Mouse (Mus musculus) heart, embryonic 13.5 days (tissue): ENCODE measurements around the gene Leng8. TPM values are rescaled to one million over a fixed set of nuclear protein-coding genes. Genes with fewer than 3 reads are reported as not detected.
A peak's percentile ranks its signal among the peaks of the same experiment; 100 is the strongest.
"Not testable (repeated sequence)": the region's sequence is repeated elsewhere in the genome, so short reads cannot be mapped to it uniquely, and the experiment has no call there.

Experiments used
- ATAC-seq: fragments of 200-750 bp; cut with Nextera tagmentation; 2 replicates; pipeline ENCODE4 v1.8.0; 2017; ENCODE audit warnings: moderate TSS enrichment; ENCODE audit not compliant: insufficient number of reproducible peaks, low FRiP score, low TSS enrichment; ENCODE audit errors: extremely low read depth
- H3K27ac ChIP-seq: fragments of 300-500 bp; sonication (generic); replicated peaks from 2 replicates; pipeline ENCODE4 v1.5.1; 2015; ENCODE audit warnings: moderate library complexity, mild to moderate bottlenecking, inconsistent platforms
- H3K27me3 ChIP-seq: fragments of 300-500 bp; sonication (generic); replicated peaks from 2 replicates; pipeline ENCODE4 v1.6.1; 2015; ENCODE audit warnings: mild to moderate bottlenecking, inconsistent platforms
- H3K36me3 ChIP-seq: fragments of 300-500 bp; sonication (generic); 2 replicates; pipeline ENCODE4 v1.6.1; 2015; ENCODE audit warnings: mild to moderate bottlenecking, inconsistent platforms
- H3K4me1 ChIP-seq: fragments of 300-500 bp; sonication (generic); 2 replicates; pipeline ENCODE4 v1.6.1; 2015; ENCODE audit warnings: inconsistent platforms
- H3K4me2 ChIP-seq: fragments of 300-500 bp; sonication (generic); 2 replicates; pipeline ENCODE4 v1.6.1; 2015; ENCODE audit warnings: inconsistent platforms, mild to moderate bottlenecking, moderate library complexity
- H3K4me3 ChIP-seq: fragments of 300-500 bp; sonication (generic); 2 replicates; pipeline ENCODE4 v1.5.1; 2015; ENCODE audit warnings: moderate library complexity, mild to moderate bottlenecking, inconsistent platforms
- H3K9ac ChIP-seq: fragments of 300-500 bp; sonication (generic); 2 replicates; pipeline ENCODE4 v1.6.1; 2015; ENCODE audit warnings: inconsistent platforms, mild to moderate bottlenecking, moderate library complexity
- H3K9me3 ChIP-seq: fragments of 300-500 bp; sonication (generic); 2 replicates; pipeline ENCODE4 v1.6.1; 2016; ENCODE audit warnings: inconsistent platforms
- WGBS: fragments of 180-500 bp; shearing (Covaris S2); methylation state at CpG from one replicate; pipeline ENCODE4 v1.1.7; 2015; ENCODE audit warnings: mixed read lengths; 5-methylcytosine and 5-hydroxymethylcytosine counted together
- polyA plus RNA-seq: library from polyadenylated mRNA; unstranded; fragments of >200 nt; fragmentation: Nextera tagmentation; extraction: Ambion mirVana; gene quantifications from 2 replicates; pipeline ENCODE4 v1.2.1, GENCODE M21; 2015

Leng8 gene
- polyA plus RNA-seq, 1 experiment from 2014 or later = 45.9 TPM

DNA sequence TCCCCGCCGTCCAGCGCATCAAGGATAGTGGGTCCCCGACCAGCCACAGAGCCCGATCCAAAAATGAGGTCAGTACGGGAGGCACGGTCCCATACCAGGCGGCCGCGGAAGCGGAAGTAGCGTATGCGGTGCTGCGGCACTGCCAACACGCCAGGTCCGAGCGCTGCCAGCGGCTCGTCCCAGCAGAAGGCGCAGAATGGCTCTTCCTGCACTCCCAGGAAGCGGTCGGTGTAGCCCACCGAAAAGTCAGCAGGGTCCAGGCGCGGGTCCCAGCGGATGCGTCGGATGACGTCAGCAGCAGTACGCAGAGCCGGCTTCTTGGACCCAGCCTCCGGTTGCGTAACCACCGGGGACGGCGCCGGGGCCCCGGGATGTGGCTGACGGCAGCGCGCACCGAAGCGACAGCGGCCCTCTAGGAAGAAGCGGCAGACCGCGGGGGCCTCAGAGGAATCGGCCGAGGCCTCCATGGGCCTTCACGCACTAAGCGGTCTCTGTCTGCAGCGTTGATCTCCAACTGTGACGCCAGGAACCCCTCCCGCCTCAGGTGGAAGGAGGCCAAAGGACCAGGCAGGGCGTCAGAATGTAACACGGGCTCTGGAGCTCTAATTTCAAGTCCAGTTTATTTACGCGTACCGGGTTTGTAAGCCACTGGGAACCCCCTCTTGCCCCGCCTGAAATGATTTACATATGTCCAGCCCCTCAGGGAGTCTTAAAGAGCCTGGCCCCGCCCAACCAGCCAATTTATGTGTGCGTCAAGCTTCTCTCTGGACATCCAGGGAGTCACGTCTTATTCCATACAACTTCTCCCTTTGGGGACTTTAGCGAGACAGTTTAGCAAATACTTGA lies 12.6 kb downstream of the Leng8 start:
- Histone ChIP-seq H3K9me3 (no peaks in the 10 kb centered on the region), H3K36me3 (peaks cover 48% of the 10 kb centered on the region), H3K4me2 (peak overlapping the region; percentile 92), H3K27me3 (peaks cover 23% of the 10 kb centered on the region), H3K9ac (peak overlapping the region; percentile 91), H3K27ac (peak overlapping the region; percentile 95), H3K4me3 (peak overlapping the region; percentile 82), H3K4me1 (peaks cover 34% of the 10 kb centered on the region)
- under 1% methylated on average over 64 of the region's 64 CpGs for WGBS
- peak; percentile 45 for ATAC-seq

DNA sequence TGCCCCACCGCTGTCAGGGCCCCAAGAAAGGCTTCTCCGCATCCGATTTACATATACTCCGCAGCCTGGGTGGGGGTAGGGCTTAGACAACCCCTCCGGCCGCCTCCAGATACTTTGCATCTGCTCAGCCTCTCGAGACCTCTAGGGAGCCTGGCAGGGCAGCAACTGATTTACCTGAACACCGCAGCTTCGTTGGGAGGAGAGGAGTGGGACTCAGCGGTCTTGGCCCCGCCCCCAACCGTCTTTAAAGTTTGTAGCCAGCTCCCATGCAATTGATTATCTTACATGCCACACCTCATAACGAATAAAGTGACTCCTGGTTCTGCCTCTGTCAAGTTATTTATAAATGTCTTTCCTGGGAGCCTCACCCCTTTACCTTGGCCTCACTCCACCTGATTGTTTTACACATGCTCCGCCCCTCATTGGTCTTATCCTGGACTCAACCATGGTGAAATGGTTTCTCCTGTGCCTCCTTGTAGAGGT lies 13.3 kb downstream of the Leng8 start, which contains the start of gene Leng9:
Gene Leng9 (minus strand): TSS at position 316 of the 483 bp plus-strand sequence.
- H3K27ac ChIP-seq = peak within 1 kb of the TSS; percentile 95
- peak within 1 kb of the TSS; percentile 82 for H3K4me3 ChIP-seq
- peak within 1 kb of the TSS; percentile 92 for H3K4me2 ChIP-seq
- H3K4me1 ChIP-seq = peaks cover 34% of the 10 kb centered on the region
- ATAC-seq = peak; percentile 7; the same call in 1 of the 2 replicates
- H3K9ac ChIP-seq = peak within 1 kb of the TSS; percentile 91
- H3K9me3 ChIP-seq = no peaks in the 10 kb centered on the region
- 3% methylated on average over 14 of the region's 14 CpGs for WGBS
- H3K36me3 ChIP-seq = peaks cover 41% of the 10 kb centered on the region
- peaks cover 23% of the 10 kb centered on the region for H3K27me3 ChIP-seq

DNA sequence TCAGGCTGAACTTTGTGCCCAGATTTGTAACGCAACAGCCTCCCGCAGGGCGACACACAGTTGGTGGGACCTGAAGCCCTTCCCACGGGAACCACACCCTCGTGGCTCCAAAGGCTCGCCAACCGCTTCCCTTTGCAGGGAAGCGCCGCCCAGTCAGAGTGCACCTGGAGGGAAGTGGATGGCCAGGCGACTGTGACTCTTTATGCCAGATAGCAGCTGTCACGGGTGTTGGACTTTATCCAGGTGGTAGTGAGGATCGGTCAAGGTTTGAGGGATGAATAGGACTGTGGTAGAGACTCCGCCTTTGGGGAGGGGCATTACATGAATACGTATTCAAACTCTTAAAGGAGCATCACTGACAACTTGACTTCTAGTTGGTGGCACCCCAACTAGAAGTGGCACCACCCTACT lies 14.0 kb downstream of the Leng8 start:
- WGBS = 15% methylated on average over 14 of the region's 14 CpGs
- Histone ChIP-seq H3K4me3 (peak overlapping the region; percentile 82), H3K9me3 (no peaks in the 10 kb centered on the region), H3K27ac (no peak overlapping the region), H3K36me3 (peaks cover 34% of the 10 kb centered on the region), H3K4me1 (peaks cover 34% of the 10 kb centered on the region), H3K4me2 (peak overlapping the region; percentile 92), H3K27me3 (peaks cover 23% of the 10 kb centered on the region), H3K9ac (peak overlapping the region; percentile 15)
- no peak for ATAC-seq

DNA sequence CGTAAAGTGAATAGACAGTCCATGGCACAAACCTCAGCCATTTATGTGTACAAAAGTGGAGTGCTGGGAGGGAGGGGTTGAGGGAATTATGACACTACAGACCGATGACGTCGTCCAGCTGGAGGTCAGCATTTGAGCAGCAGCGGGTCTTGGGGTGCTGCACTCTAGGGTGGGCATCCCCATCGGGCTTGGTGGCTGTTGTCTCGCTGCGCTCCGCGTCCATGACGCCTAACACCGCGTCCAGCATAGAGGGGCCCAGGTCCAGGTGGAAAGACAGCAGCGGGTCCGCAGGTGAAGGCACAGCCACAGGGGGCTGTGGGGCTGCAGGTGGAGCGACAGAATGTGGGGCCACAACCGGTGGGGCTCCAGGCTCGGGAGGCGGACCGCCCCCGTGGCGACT lies 14.4 kb downstream of the Leng8 start:
- Histone ChIP-seq H3K9ac (no peak overlapping the region), H3K4me3 (peak overlapping the region; percentile 82), H3K9me3 (no peaks in the 10 kb centered on the region), H3K4me1 (peaks cover 34% of the 10 kb centered on the region), H3K27me3 (peaks cover 23% of the 10 kb centered on the region), H3K4me2 (peak overlapping the region; percentile 92), H3K27ac (no peak overlapping the region), H3K36me3 (peaks cover 30% of the 10 kb centered on the region)
- ATAC-seq = no peak
- 23% methylated on average over 22 of the region's 22 CpGs for WGBS

DNA sequence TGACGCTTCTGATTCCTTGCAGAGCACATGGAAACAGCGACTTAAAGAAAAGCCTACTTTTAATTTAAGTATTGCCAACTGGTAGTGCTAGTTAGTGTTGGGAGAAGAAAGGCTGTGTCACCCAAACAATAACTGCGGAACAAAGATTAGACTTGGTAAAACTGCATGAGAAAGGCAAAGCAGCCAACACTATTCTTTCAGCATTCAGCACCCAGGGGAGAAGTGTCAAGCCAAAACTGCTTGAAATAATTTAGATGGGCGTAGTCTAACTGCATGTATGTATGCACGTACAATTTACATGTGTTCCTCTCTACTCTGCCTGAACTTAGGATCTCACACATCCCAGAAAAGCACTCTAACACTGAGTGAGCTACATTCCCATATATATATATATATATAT lies 17.5 kb downstream of the Leng8 start:
- Histone ChIP-seq H3K4me3 (no peak overlapping the region), H3K4me1 (peaks cover 18% of the 10 kb centered on the region), H3K9me3 (no peaks in the 10 kb centered on the region), H3K36me3 (peaks cover 8% of the 10 kb centered on the region; the same call in 1 of the 2 replicates), H3K4me2 (no peak overlapping the region), H3K9ac (no peak overlapping the region), H3K27me3 (peaks cover 23% of the 10 kb centered on the region), H3K27ac (no peak overlapping the region)
- 67% methylated on average over 5 of the region's 5 CpGs for WGBS
- ATAC-seq = no peak

DNA sequence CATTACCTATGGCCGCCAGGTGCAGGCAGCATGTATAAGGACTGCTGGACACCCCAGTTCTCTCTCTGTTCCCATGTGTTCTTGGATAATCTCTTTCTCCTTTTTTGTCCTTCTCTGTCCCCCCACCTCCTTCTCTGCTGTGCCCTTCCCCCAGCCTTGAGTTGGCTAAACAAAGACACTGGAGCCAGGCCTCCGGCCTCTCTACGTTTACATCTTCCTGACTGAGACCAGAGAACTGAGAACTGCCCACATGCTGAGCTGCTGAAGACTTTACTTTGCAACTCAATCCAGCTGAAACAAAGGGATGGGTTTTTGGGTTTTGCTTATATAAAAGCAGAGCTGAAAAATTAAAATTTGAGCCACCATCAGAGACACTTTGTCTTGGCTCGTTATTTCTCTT lies 18.1 kb downstream of the Leng8 start:
- Histone ChIP-seq H3K4me2 (no peak overlapping the region), H3K4me1 (peaks cover 16% of the 10 kb centered on the region), H3K9ac (no peak overlapping the region), H3K36me3 (peaks cover 8% of the 10 kb centered on the region; the same call in 1 of the 2 replicates), H3K27me3 (peaks cover 23% of the 10 kb centered on the region), H3K9me3 (no peaks in the 10 kb centered on the region), H3K4me3 (no peak overlapping the region), H3K27ac (no peak overlapping the region)
- WGBS = 29% methylated on average over 4 of the region's 4 CpGs
- ATAC-seq = no peak

DNA sequence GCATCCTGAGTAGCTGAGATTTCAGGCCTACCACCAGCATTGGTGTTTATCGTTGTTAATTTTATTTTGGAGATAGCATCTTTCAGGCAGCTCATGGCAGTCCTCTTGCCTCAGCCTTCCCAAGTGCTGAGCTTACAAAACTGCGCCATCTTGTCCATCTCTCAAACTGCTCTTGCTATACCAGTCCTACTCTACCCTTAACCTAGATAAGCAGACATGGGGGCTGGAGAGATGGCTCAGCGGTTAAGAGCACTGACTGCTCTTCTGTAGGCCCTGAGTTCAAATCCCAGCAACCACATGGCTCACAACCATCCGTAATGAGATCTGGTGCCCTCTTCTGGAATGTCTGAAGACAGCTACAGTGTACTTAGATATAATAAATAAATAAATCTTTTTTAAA lies 24.8 kb downstream of the Leng8 start:
- not testable (repeated sequence) for ATAC-seq, H3K9ac ChIP-seq, H3K4me2 ChIP-seq, H3K9me3 ChIP-seq, H3K36me3 ChIP-seq, H3K27ac ChIP-seq, H3K27me3 ChIP-seq, H3K4me3 ChIP-seq
- peaks cover 22% of the 10 kb centered on the region for H3K4me1 ChIP-seq
- WGBS = 87% methylated on average over 4 of the region's 4 CpGs

DNA sequence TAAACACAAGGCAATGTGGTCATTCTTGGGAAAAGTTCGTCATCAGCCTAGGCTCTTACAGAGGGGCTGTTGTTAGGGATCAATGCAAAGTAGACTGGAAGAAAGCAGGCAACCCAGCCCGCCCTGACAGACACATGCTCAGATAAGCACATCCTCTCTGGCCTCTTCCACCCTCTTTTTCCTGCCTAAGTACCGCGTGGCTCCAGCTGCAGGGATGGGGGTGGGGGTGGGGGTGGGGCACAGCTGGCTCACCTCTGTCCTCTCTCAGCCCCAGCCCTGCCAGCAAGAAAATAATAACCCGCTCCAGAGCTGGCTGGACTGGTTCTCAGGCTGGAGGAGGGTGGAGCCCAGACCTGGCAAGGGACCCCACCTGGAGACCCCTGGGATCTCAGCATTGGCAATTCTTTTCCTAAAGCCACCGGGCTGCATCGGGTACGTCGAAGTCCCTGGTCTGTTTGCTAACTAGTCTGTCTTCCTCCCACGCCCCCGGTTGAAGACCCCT lies 26.8 kb downstream of the Leng8 start:
- peak; percentile 53 for ATAC-seq
- WGBS = 2% methylated on average over 11 of the region's 11 CpGs
- H3K9me3 ChIP-seq = no peaks in the 10 kb centered on the region
- peak overlapping the region; percentile 82 for H3K9ac ChIP-seq
- peak overlapping the region; percentile 86 for H3K27ac ChIP-seq
- no peaks in the 10 kb centered on the region for H3K36me3 ChIP-seq
- H3K4me2 ChIP-seq = peak overlapping the region; percentile 77
- peak overlapping the region; percentile 65 for H3K4me3 ChIP-seq
- H3K4me1 ChIP-seq = peaks cover 22% of the 10 kb centered on the region
- no peaks in the 10 kb centered on the region for H3K27me3 ChIP-seq

DNA sequence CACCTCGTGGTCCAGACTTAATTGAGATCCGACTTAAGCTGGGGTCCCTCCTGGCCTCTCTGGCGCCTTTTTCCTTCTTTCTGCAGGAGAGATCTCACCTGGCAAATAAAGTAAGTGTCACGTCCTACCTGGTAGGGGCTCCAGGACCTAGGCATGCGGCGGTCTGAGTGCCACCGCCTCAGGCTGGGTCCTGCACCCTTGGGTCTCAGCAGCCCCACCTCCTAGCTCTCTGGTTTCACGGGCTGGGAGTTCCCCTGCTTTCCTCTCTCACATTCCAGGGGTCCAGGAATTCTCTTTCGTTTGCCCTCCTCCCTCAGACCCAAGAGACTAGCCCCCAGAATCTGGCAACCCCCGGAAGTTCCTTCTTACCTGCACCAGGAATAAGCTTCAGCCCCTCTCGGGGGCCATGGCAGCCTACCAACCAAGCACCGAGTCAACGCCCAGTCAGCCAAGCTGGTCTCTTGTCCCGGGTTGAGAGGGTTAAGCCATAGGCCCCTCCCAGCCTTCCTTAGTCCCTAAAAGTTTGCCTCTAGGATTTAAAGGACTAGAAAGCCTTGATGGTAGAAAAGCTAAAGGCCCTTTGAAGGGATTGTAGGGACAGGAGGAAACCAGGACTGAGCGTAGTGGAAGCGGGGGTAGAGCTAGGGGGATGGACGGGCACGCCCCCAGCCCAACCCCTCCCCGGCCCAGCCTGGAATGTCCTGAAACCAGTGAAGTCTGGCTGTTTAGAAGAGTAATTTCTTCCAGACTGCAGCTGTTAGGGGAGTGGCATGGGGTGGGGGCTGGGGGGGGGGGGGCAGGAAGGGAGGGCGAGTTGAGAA lies 27.5 kb downstream of the Leng8 start, which contains the start of gene Cdc42ep5:
Gene Cdc42ep5 (minus strand): TSS at position 771 of the 821 bp plus-strand sequence.
- H3K27me3 ChIP-seq = no peaks in the 10 kb centered on the region
- peak within 1 kb of the TSS; percentile 65 for H3K4me3 ChIP-seq
- no peaks in the 10 kb centered on the region for H3K36me3 ChIP-seq
- peak within 1 kb of the TSS; percentile 77 for H3K4me2 ChIP-seq
- 2% methylated on average over 19 of the region's 20 CpGs for WGBS
- H3K9me3 ChIP-seq = no peaks in the 10 kb centered on the region
- H3K4me1 ChIP-seq = peaks cover 22% of the 10 kb centered on the region
- peak; percentile 73 for ATAC-seq
- peak within 1 kb of the TSS; percentile 82 for H3K9ac ChIP-seq
- H3K27ac ChIP-seq = peak within 1 kb of the TSS; percentile 86

DNA sequence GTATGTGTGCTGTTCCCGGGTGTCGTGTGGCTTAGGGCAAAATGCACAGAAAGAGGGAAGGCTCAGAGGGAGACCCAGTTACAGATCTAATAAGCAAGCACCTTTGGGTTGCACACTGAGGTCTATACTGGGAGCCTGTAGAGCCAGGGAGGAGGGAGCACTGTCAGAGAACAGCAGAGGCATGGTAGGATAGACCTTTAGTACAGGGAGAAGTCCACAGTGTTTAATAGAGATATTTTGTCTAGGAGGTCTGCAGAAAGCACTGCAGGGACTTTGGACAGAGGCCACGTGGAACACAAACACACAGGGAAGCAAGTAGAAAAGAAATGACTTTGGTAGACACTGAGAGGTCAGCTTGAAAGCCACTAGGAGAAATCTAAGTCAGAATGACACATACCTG lies 28.4 kb downstream of the Leng8 start:
- no peaks in the 10 kb centered on the region for H3K36me3 ChIP-seq
- peak overlapping the region; percentile 58; the same call in 1 of the 2 replicates for H3K9ac ChIP-seq
- H3K9me3 ChIP-seq = no peaks in the 10 kb centered on the region
- peak overlapping the region; percentile 77 for H3K4me2 ChIP-seq
- no peak for ATAC-seq
- peak overlapping the region; percentile 65 for H3K4me3 ChIP-seq
- peaks cover 22% of the 10 kb centered on the region for H3K4me1 ChIP-seq
- H3K27me3 ChIP-seq = no peaks in the 10 kb centered on the region
- H3K27ac ChIP-seq = peak overlapping the region; percentile 86
- WGBS = 14% methylated on average over 3 of the region's 3 CpGs

DNA sequence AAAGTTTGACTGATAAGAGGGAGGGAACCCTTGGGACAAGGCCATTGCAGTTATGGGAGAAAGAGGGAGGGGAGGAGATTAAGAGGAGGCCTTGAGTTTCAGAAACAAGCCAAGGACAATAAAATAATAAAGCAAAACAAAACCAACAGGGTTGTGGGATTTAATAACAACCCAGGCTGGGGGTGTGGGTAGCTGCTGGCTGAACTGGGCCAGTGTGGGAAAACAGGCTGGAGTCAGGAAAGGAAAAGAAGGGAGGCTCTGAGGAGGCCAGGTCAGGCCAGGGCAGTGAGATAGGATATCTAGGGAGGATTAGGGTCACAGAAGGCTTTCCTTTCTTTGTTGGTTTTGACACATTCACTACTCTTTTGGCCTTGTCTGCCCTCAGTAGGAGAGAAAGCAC lies 30.3 kb downstream of the Leng8 start:
- Histone ChIP-seq H3K4me3 (no peak overlapping the region), H3K9ac (no peak overlapping the region), H3K27ac (no peak overlapping the region), H3K9me3 (no peaks in the 10 kb centered on the region), H3K4me1 (peaks cover 22% of the 10 kb centered on the region), H3K36me3 (no peaks in the 10 kb centered on the region), H3K27me3 (no peaks in the 10 kb centered on the region), H3K4me2 (no peak overlapping the region)
- no peak for ATAC-seq
